Mouse (Mus musculus) cerebellum, adult 11 months (tissue): ENCODE results near the gene Nudt16l1.

Source experiments
- DNase-seq: peaks from one replicate; pipeline ENCODE4 v3.0.0; 2022

Gene Nudt16l1

GRCm38 (mm10) chr16:4938461-4938860 lies at the start of gene Nudt16l1:
TSS of gene Nudt16l1 (plus strand) at chr16:4938761.
- DNase-seq: no peak

- no peak for DNase-seq
These were observed 48.3 kb upstream of the Nudt16l1 start for GRCm38 (mm10) chr16:4890201-4890709.

GRCm38 (mm10) chr16:4892171-4892570 lies 46.4 kb upstream of the Nudt16l1 start:
- no peak for DNase-seq

- DNase-seq: no peak
These were observed 44.2 kb upstream of the Nudt16l1 start for GRCm38 (mm10) chr16:4894201-4894908.

GRCm38 (mm10) chr16:4896249-4897027 lies 42.1 kb upstream of the Nudt16l1 start:
- DNase-seq: no peak

- no peak for DNase-seq
These were observed 41.3 kb upstream of the Nudt16l1 start for GRCm38 (mm10) chr16:4897146-4897730.

GRCm38 (mm10) chr16:4898881-4899280 lies 39.7 kb upstream of the Nudt16l1 start:
- DNase-seq: no peak

GRCm38 (mm10) chr16:4899711-4900110 lies 38.9 kb upstream of the Nudt16l1 start:
- no peak for DNase-seq

GRCm38 (mm10) chr16:4901167-4901566 lies 37.4 kb upstream of the Nudt16l1 start:
- DNase-seq: no peak

GRCm38 (mm10) chr16:4902390-4902789 lies 36.2 kb upstream of the Nudt16l1 start:
- DNase-seq: no peak

- no peak for DNase-seq
These were observed 35.0 kb upstream of the Nudt16l1 start for GRCm38 (mm10) chr16:4903491-4904102.

GRCm38 (mm10) chr16:4904878-4905277 lies 33.7 kb upstream of the Nudt16l1 start:
- DNase-seq: no peak

- no peak for DNase-seq
These were observed 33.0 kb upstream of the Nudt16l1 start for GRCm38 (mm10) chr16:4905591-4905990.

- DNase-seq: no peak
These were observed 32.0 kb upstream of the Nudt16l1 start for GRCm38 (mm10) chr16:4906559-4906958.

- DNase-seq: no peak
These were observed 31.2 kb upstream of the Nudt16l1 start for GRCm38 (mm10) chr16:4907386-4907785.

- no peak for DNase-seq
These were observed 30.6 kb upstream of the Nudt16l1 start for GRCm38 (mm10) chr16:4907972-4908371.

GRCm38 (mm10) chr16:4909745-4910144 lies 28.8 kb upstream of the Nudt16l1 start:
- no peak for DNase-seq

GRCm38 (mm10) chr16:4910758-4911157 lies 27.8 kb upstream of the Nudt16l1 start:
- no peak for DNase-seq

- DNase-seq: no peak
These were observed 26.4 kb upstream of the Nudt16l1 start for GRCm38 (mm10) chr16:4912074-4912648.

GRCm38 (mm10) chr16:4912907-4913782 lies 25.4 kb upstream of the Nudt16l1 start:
- DNase-seq: no peak
